Mouse (Mus musculus) ES-E14 (cell line): ENCODE data around the gene Serpinh1. TPM values are rescaled to one million over a fixed set of nuclear protein-coding genes. Genes with fewer than 3 reads are reported as not detected.

Source experiments
- DNase-seq: peaks from one replicate; pipeline ENCODE4 v3.0.0-alpha.2; 2013; ENCODE audit warnings: low read depth, low spot score
- H3K27ac ChIP-seq: 2 replicates; pipeline ENCODE4 v1.5.1; 2012; ENCODE audit warnings: low read depth, mild to moderate bottlenecking, low read length, moderate library complexity, mixed read lengths; ENCODE audit not compliant: poor library complexity, insufficient read depth, severe bottlenecking
- H3K36me3 ChIP-seq: 2 replicates; pipeline ENCODE4 v1.6.1; 2012; ENCODE audit warnings: mild to moderate bottlenecking, low read length, moderate library complexity, mixed read lengths; ENCODE audit not compliant: control insufficient read depth, poor library complexity, insufficient read depth, severe bottlenecking
- H3K4me1 ChIP-seq, 2 experiments: fragments of 150-350 bp in 1 of 2; sonication (generic) in 1 of 2; 2 replicates each; pipeline ENCODE4 v1.6.1; 2012; ENCODE audit warnings: low read length in 2 of 2, mild to moderate bottlenecking in 1 of 2, mixed read lengths in 1 of 2; ENCODE audit not compliant: control insufficient read depth in 2 of 2, insufficient read depth in 2 of 2, poor library complexity in 1 of 2
- H3K4me3 ChIP-seq, 2 experiments: fragments of 150-350 bp in 1 of 2; sonication (generic) in 1 of 2; 2 replicates each; pipeline ENCODE4 v1.5.1; 2012; ENCODE audit warnings: low read length in 2 of 2, low read depth in 1 of 2, mild to moderate bottlenecking in 1 of 2, mixed read lengths in 1 of 2; ENCODE audit not compliant: insufficient read depth in 1 of 2, poor library complexity in 1 of 2, severe bottlenecking in 1 of 2
- H3K9ac ChIP-seq: 2 replicates; pipeline ENCODE4 v1.6.1; 2012; ENCODE audit warnings: low read depth, mild to moderate bottlenecking, low read length, mixed read lengths; ENCODE audit not compliant: poor library complexity, insufficient read depth, severe bottlenecking
- H3K9me3 ChIP-seq: fragments of 150-350 bp; sonication (generic); 2 replicates; pipeline ENCODE4 v1.6.1; 2012; ENCODE audit warnings: low read depth, mild to moderate bottlenecking, low read length; ENCODE audit not compliant: control insufficient read depth, insufficient read depth
- CHD2 ChIP-seq: IDR thresholded peaks from 2 replicates; pipeline ENCODE4 v1.6.1; 2014; ENCODE audit warnings: mild to moderate bottlenecking, low read depth, low read length, inconsistent platforms
- HCFC1 ChIP-seq: IDR thresholded peaks from 2 replicates; pipeline ENCODE4 v1.6.1; 2012; ENCODE audit warnings: low read length, inconsistent platforms, borderline replicate concordance; ENCODE audit not compliant: insufficient read depth
- MAFK ChIP-seq: IDR thresholded peaks from 2 replicates; pipeline ENCODE4 v1.6.1; 2014; ENCODE audit warnings: mild to moderate bottlenecking, low read depth, low read length, inconsistent platforms; ENCODE audit not compliant: insufficient read depth
- ZC3H11A ChIP-seq: IDR thresholded peaks from 2 replicates; pipeline ENCODE4 v1.6.1; 2012; ENCODE audit warnings: low read depth, mild to moderate bottlenecking, inconsistent platforms, low read length, borderline replicate concordance
- ZNF384 ChIP-seq: IDR thresholded peaks from 2 replicates; pipeline ENCODE4 v1.6.1; 2012; ENCODE audit warnings: low read depth, low read length, inconsistent platforms
- in situ Hi-C, 2 experiments: fragments of 600-800 bp; cut with MboI; formaldehyde crosslinking; loops; one replicate each; pipeline ENCODE4 v1.15.1; 2025; ENCODE audit warnings: low sequenced_read_pairs in 2 of 2, inconsistent platforms in 1 of 2; ENCODE audit not compliant: unreplicated experiment in 2 of 2
- total RNA-seq: library from RNA; depleted of rRNA; stranded (reverse); fragments of 300-350 nt; gene quantifications from 2 replicates; pipeline ENCODE4 v1.2.3, GENCODE M21; 2012; rRNA removed

Gene Serpinh1
- 337 and 500 TPM in 2 replicates for total RNA-seq

DNA sequence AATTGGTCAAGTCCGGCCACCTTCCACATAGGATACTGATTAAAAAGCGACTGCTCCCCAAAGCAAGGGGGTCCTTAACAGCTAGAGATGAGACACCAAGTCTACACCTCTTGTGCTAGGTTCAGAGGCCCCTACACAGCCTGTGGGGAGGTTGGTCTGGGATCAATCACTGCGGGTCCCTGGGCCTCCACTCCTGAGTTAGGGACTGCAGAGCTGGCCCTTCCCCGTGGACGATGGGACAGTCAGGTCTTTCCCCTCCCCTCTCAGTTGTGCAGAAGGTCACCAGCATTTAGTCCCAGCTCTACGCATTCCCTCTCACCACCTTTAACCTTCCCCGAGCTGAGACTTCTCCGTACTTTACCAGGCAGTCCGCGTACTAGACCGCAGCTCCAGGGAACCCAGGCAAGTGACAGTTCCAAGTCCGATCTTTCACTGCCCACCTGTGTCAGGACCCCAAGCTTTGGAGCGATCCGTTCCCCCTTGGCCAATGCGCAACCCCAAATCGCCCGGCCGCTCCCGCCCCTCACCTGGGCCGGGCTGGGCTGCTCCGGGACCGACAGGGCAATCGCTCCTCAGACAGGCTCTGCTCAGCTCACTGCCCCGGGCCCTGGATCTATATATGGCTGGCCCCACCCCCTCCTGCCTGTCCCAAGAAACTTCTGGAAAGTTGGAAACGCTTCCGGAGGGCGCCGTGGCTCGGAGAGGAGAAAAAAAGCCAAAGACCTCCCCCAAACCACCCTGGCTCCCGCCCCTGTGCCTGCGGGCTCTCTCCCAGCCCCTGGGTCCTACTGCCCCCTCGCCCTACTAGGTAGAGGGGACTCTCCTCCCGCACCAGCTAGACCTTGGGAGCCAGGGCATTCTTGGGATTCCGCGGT is at the start of gene Serpinh1:
Serpinh1 (minus strand) TSS at position 714 of the 875 bp plus-strand sequence.
- peaks cover 9% of the 10 kb centered on the region; the same call in 1 of the 2 replicates for H3K36me3 ChIP-seq
- peak within 1 kb of the TSS; percentile 35; the same call in 1 of the 2 replicates for H3K27ac ChIP-seq
- no peak for DNase-seq
- in situ Hi-C loops, result no loop called here
- peak within 1 kb of the TSS; percentile 72 to 75 for H3K4me3 ChIP-seq
- TF ChIP-seq MAFK (no peak), ZNF384 (no peak), HCFC1 (no peak), ZC3H11A (no peak), CHD2 (no peak)
- H3K4me1 ChIP-seq, result peaks cover 10 to 51% of the 10 kb centered on the region in 2 experiments
- H3K9ac ChIP-seq, result peak within 1 kb of the TSS; percentile 79
- H3K9me3 ChIP-seq, result no peaks in the 10 kb centered on the region

DNA sequence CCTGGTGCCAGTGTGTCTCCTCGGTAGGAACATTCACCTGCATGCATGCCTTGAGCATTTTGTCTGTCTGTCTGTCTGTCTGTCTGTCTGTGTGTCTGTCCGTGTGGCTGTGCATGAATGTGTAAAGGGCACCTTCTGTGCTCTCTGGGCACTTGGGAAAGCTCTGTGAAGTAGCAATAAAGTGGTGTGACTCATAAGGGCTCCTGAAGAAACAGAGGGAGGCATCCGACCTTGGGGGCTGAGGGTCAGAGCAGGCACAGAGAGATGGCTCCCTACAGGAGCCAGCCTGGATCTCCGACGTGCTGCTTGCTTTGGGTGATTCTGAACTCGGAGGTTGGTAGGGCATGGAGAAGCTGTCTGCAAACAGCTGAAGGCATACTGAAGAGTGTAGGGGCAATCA is 49.4 kb upstream of the Serpinh1 start:
- Histone ChIP-seq H3K4me3 (no peak overlapping the region), H3K9me3 (no peaks in the 10 kb centered on the region), H3K4me1 (peaks cover 7 to 39% of the 10 kb centered on the region in 2 experiments), H3K27ac (no peak overlapping the region), H3K36me3 (no peaks in the 10 kb centered on the region), H3K9ac (no peak overlapping the region)
- in situ Hi-C loops, result loop anchor here in 1 of 2 experiments (25.0 kb wide), 1 partner anchor 565 kb away; the partner anchor contains the start of gene Wnt11
- no peak for DNase-seq
- no peak for TF ChIP-seq HCFC1
- no peak for TF ChIP-seq CHD2
- no peak for TF ChIP-seq ZC3H11A
- TF ChIP-seq MAFK, result no peak
- TF ChIP-seq ZNF384, result no peak

DNA sequence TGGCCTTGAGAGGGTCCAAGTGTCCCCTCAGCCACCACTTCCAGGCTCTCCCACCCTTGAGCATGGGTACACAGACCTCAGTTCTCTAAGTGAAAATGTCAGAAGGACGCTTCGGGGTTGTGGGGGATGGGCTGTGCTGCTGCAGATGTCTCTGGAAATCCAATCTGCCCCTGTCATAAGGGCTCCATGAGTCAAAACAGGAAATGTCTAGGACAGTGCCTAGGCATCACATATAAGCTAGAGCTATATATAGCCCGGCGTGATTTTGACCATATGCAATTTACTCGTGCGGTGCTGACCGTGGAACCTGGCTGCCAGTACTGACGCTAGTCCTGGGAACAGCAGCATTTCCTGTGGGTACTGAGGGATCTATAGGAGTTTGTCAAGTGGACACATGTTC is 48.3 kb upstream of the Serpinh1 start:
- H3K36me3 ChIP-seq, result no peaks in the 10 kb centered on the region
- no peak overlapping the region for H3K27ac ChIP-seq
- in situ Hi-C loops, result loop anchor here in 1 of 2 experiments (25.0 kb wide), 1 partner anchor 564 kb away; the partner anchor contains the start of gene Wnt11
- no peaks in the 10 kb centered on the region for H3K9me3 ChIP-seq
- no peak overlapping the region for H3K9ac ChIP-seq
- TF ChIP-seq CHD2, result no peak
- TF ChIP-seq ZC3H11A, result no peak
- TF ChIP-seq HCFC1, result no peak
- TF ChIP-seq MAFK, result no peak
- no peak for TF ChIP-seq ZNF384
- H3K4me1 ChIP-seq, result peaks cover 5 to 35% of the 10 kb centered on the region in 2 experiments
- DNase-seq, result no peak
- no peak overlapping the region for H3K4me3 ChIP-seq

DNA sequence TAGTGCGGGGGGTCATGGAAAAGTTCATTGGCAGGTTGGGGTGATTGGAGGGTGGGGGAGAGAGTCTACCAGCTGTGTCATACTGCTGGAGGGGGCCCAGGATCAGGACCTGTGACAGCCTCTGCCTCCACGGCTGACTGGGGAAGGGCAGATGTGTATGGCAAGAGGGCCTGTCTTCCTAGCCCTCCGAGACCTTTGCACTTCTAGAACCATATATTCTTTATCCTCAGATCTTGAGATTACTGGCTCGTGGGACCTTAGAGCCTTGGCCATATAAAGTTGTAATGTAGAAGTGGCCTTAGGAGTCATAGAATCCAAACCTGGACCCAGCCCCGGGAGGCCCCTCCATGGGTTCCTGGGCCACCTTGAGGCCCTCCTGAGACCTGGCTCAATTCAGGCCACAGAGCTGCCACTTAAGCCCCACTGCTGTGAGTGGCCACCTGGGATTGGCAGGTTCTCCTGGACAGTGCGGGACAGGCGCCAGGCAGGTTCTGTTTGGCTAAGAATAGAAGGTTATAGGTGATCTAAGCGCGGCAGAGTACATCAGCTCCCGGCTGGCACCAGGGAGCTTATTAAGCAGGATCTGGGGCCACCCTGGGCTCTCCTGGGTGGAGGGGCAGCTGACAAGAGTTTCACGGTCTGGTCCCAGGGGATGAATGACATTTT is 44.1 kb upstream of the Serpinh1 start:
- Histone ChIP-seq H3K27ac (no peak overlapping the region), H3K9me3 (no peaks in the 10 kb centered on the region), H3K4me3 (no peak overlapping the region), H3K4me1 (peaks cover 2 to 6% of the 10 kb centered on the region in 2 experiments; a peak in 2 of 4 replicates), H3K36me3 (no peaks in the 10 kb centered on the region), H3K9ac (no peak overlapping the region)
- no peak for TF ChIP-seq CHD2
- no peak for TF ChIP-seq ZC3H11A
- TF ChIP-seq HCFC1, result no peak
- DNase-seq, result no peak
- in situ Hi-C loops, result no loop called here
